Mouse (Mus musculus): ENCODE data around the gene Kars. TPM values are rescaled to one million over a fixed set of nuclear protein-coding genes. Genes with fewer than 3 reads are reported as not detected.

Gene Kars
- polyA plus RNA-seq, 1 experiment, result 325 TPM

- no peaks in the 10 kb centered on the region for H3K27me3 ChIP-seq (ENCODE audit: control insufficient read depth, insufficient read depth, low read length, poor library complexity, severe bottlenecking)
- peaks cover 48% of the 10 kb centered on the region for H3K36me3 ChIP-seq (ENCODE audit: control insufficient read depth, insufficient read depth, low read length, poor library complexity, severe bottlenecking)
- no peak for TF ChIP-seq EP300 (IDR thresholded peaks at IDR 0.05; ENCODE audit: insufficient read depth, low read depth, low read length)
- TF ChIP-seq POLR2A (IDR thresholded peaks at IDR 0.05; ENCODE audit: insufficient read depth, low read length), result no peak
- no peak for TF ChIP-seq CTCF (IDR thresholded peaks at IDR 0.05; ENCODE audit: low read depth, low read length)
- no peaks in the 10 kb centered on the region for H3K4me1 ChIP-seq (ENCODE audit: control insufficient read depth, insufficient read depth, low read length)
- no peak overlapping the region for H3K9ac ChIP-seq (ENCODE audit: low read depth, poor library complexity, severe bottlenecking)
- no peak overlapping the region for H3K4me3 ChIP-seq (ENCODE audit: low read depth, low read length)
- H3K27ac ChIP-seq (ENCODE audit: insufficient read depth, low read length), result no peak overlapping the region
- no peaks in the 10 kb centered on the region for H3K9me3 ChIP-seq (replicated peaks; ENCODE audit: control insufficient read depth, insufficient read depth, low read length, poor library complexity, severe bottlenecking)
Measured at GRCm38 (mm10) chr8:111951317-111951716, 59.8 kb downstream of the Kars start.

- Histone ChIP-seq H3K9me3 (replicated peaks; ENCODE audit: control insufficient read depth, insufficient read depth, low read length, poor library complexity, severe bottlenecking) (no peaks in the 10 kb centered on the region), H3K9ac (ENCODE audit: low read depth, poor library complexity, severe bottlenecking) (no peak overlapping the region), H3K4me3 (ENCODE audit: low read depth, low read length) (no peak overlapping the region), H3K4me1 (ENCODE audit: control insufficient read depth, insufficient read depth, low read length) (no peaks in the 10 kb centered on the region), H3K27me3 (ENCODE audit: control insufficient read depth, insufficient read depth, low read length, poor library complexity, severe bottlenecking) (no peaks in the 10 kb centered on the region), H3K27ac (ENCODE audit: insufficient read depth, low read length) (no peak overlapping the region), H3K36me3 (ENCODE audit: control insufficient read depth, insufficient read depth, low read length, poor library complexity, severe bottlenecking) (peaks cover 50% of the 10 kb centered on the region)
- TF ChIP-seq EP300 (IDR thresholded peaks at IDR 0.05; ENCODE audit: insufficient read depth, low read depth, low read length), result no peak
- TF ChIP-seq CTCF (IDR thresholded peaks at IDR 0.05; ENCODE audit: low read depth, low read length), result no peak
- TF ChIP-seq POLR2A (IDR thresholded peaks at IDR 0.05; ENCODE audit: insufficient read depth, low read length), result no peak
Measured at GRCm38 (mm10) chr8:111950846-111951245, 60.3 kb downstream of the Kars start.

GRCm38 (mm10) chr8:111947954-111948353, 63.2 kb downstream of the Kars start:
- Histone ChIP-seq H3K36me3 (ENCODE audit: control insufficient read depth, insufficient read depth, low read length, poor library complexity, severe bottlenecking) (peaks cover 37% of the 10 kb centered on the region), H3K4me3 (ENCODE audit: low read depth, low read length) (no peak overlapping the region), H3K9me3 (replicated peaks; ENCODE audit: control insufficient read depth, insufficient read depth, low read length, poor library complexity, severe bottlenecking) (no peaks in the 10 kb centered on the region), H3K9ac (ENCODE audit: low read depth, poor library complexity, severe bottlenecking) (no peak overlapping the region), H3K27ac (ENCODE audit: insufficient read depth, low read length) (no peak overlapping the region), H3K27me3 (ENCODE audit: control insufficient read depth, insufficient read depth, low read length, poor library complexity, severe bottlenecking) (no peaks in the 10 kb centered on the region), H3K4me1 (ENCODE audit: control insufficient read depth, insufficient read depth, low read length) (no peaks in the 10 kb centered on the region)
- TF ChIP-seq POLR2A (IDR thresholded peaks at IDR 0.05; ENCODE audit: insufficient read depth, low read length), result no peak

- Histone ChIP-seq H3K9ac (ENCODE audit: low read depth, poor library complexity, severe bottlenecking) (no peak overlapping the region), H3K4me1 (ENCODE audit: control insufficient read depth, insufficient read depth, low read length) (no peaks in the 10 kb centered on the region), H3K9me3 (replicated peaks; ENCODE audit: control insufficient read depth, insufficient read depth, low read length, poor library complexity, severe bottlenecking) (no peaks in the 10 kb centered on the region), H3K27me3 (ENCODE audit: control insufficient read depth, insufficient read depth, low read length, poor library complexity, severe bottlenecking) (no peaks in the 10 kb centered on the region), H3K4me3 (ENCODE audit: low read depth, low read length) (no peak overlapping the region), H3K36me3 (ENCODE audit: control insufficient read depth, insufficient read depth, low read length, poor library complexity, severe bottlenecking) (peaks cover 34% of the 10 kb centered on the region), H3K27ac (ENCODE audit: insufficient read depth, low read length) (0 out of 2 replicates have a peak overlapping the region, but pooled peaks have one; percentile 1)
- no peak for TF ChIP-seq EP300 (IDR thresholded peaks at IDR 0.05; ENCODE audit: insufficient read depth, low read depth, low read length)
- TF ChIP-seq CTCF (IDR thresholded peaks at IDR 0.05; ENCODE audit: low read depth, low read length), result no peak
- no peak for TF ChIP-seq POLR2A (IDR thresholded peaks at IDR 0.05; ENCODE audit: insufficient read depth, low read length)
Measured at GRCm38 (mm10) chr8:111947144-111947543, 64.0 kb downstream of the Kars start.

DNA sequence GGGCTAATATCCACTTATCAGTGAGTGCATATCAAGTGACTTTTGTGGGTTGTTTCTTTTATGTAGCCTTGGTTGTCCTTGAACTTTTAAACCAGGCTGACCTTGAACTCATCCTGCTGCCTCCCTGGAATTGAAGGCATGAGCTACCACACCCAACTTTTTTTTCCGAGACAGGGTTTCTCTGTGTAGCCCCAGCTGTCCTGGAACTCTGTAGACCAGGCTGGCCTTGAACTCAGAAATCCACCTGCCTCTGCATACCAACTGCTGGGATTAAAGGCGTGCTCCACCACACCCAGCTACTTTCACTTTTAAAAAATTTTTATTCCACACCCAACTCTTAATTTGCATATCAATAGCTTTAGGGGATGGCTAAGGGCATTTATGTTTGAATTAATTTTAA, 67.6 kb downstream of the Kars start:
- Histone ChIP-seq H3K27ac (ENCODE audit: insufficient read depth, low read length) (no peak overlapping the region), H3K36me3 (ENCODE audit: control insufficient read depth, insufficient read depth, low read length, poor library complexity, severe bottlenecking) (peaks cover 18% of the 10 kb centered on the region), H3K4me1 (ENCODE audit: control insufficient read depth, insufficient read depth, low read length) (no peaks in the 10 kb centered on the region), H3K4me3 (ENCODE audit: low read depth, low read length) (no peak overlapping the region), H3K9me3 (replicated peaks; ENCODE audit: control insufficient read depth, insufficient read depth, low read length, poor library complexity, severe bottlenecking) (no peaks in the 10 kb centered on the region), H3K9ac (ENCODE audit: low read depth, poor library complexity, severe bottlenecking) (no peak overlapping the region), H3K27me3 (ENCODE audit: control insufficient read depth, insufficient read depth, low read length, poor library complexity, severe bottlenecking) (no peaks in the 10 kb centered on the region)
- peak; percentile 70; the same call in 1 of the 2 replicates for TF ChIP-seq EP300 (IDR thresholded peaks at IDR 0.05; ENCODE audit: insufficient read depth, low read depth, low read length)
- TF ChIP-seq CTCF (IDR thresholded peaks at IDR 0.05; ENCODE audit: low read depth, low read length), result no peak

Other genes with a start within 250 kb of the Kars start
- 261 and 265 TPM in 2 replicates for gene Cfdp1, start 157.0 kb downstream of the Kars start, polyA plus RNA-seq (2011; ENCODE audit: insufficient read depth, insufficient read length, low read depth, missing spikeins)
- gene Tmem170, start 134.6 kb downstream of the Kars start, polyA plus RNA-seq (2011; ENCODE audit: insufficient read depth, insufficient read length, low read depth, missing spikeins), result 30.4 and 31.2 TPM in 2 replicates
- 0.81 and 1.5 TPM in 2 replicates for gene Chst5, start 100.9 kb downstream of the Kars start, polyA plus RNA-seq (2011; ENCODE audit: insufficient read depth, insufficient read length, low read depth, missing spikeins)
- gene Tmem231, start 77.4 kb downstream of the Kars start, polyA plus RNA-seq (2011; ENCODE audit: insufficient read depth, insufficient read length, low read depth, missing spikeins), result 16.8 and 18.2 TPM in 2 replicates
- 64.2 and 66.4 TPM in 2 replicates for gene Gabarapl2, start 70.6 kb downstream of the Kars start, polyA plus RNA-seq (2011; ENCODE audit: insufficient read depth, insufficient read length, low read depth, missing spikeins)
- 22.0 and 22.3 TPM in 2 replicates for gene Adat1, start 19.0 kb downstream of the Kars start, polyA plus RNA-seq (2011; ENCODE audit: insufficient read depth, insufficient read length, low read depth, missing spikeins)
- 10.3 and 10.7 TPM in 2 replicates for gene Terf2ip, start 75 bp upstream of the Kars start, polyA plus RNA-seq (2011; ENCODE audit: insufficient read depth, insufficient read length, low read depth, missing spikeins)
- 0.68 and 0.90 TPM in 2 replicates for gene Gm6793, start 3.7 kb upstream of the Kars start, polyA plus RNA-seq (2011; ENCODE audit: insufficient read depth, insufficient read length, low read depth, missing spikeins)

All from ES-Bruce4 (cell line).